Mouse (Mus musculus) midbrain, embryonic 10.5 days (tissue): ENCODE results near the gene Noxred1. TPM values are rescaled to one million over a fixed set of nuclear protein-coding genes. Genes with fewer than 3 reads are reported as not detected.
"Not testable (repeated sequence)": the region's sequence is repeated elsewhere in the genome, so short reads cannot be mapped to it uniquely, and the experiment has no call there.

Source experiments
- DNase-seq: peaks from one replicate; pipeline ENCODE4 v3.0.0-alpha.2; 2017; ENCODE audit warnings: low spot score
- H3K27ac ChIP-seq: fragments of 300-500 bp; sonication (generic); replicated peaks from 2 replicates; pipeline ENCODE4 v1.5.1; 2016; ENCODE audit warnings: mild to moderate bottlenecking
- H3K27me3 ChIP-seq: fragments of 300-500 bp; sonication (generic); 2 replicates; pipeline ENCODE4 v1.6.1; 2016; ENCODE audit warnings: low read depth, mild to moderate bottlenecking; ENCODE audit not compliant: poor library complexity, severe bottlenecking
- H3K36me3 ChIP-seq: fragments of 300-500 bp; sonication (generic); 2 replicates; pipeline ENCODE4 v1.6.1; 2016; ENCODE audit warnings: mild to moderate bottlenecking, moderate library complexity
- H3K4me1 ChIP-seq: fragments of 300-500 bp; sonication (generic); 2 replicates; pipeline ENCODE4 v1.6.1; 2016
- H3K4me3 ChIP-seq: fragments of 300-500 bp; sonication (generic); 2 replicates; pipeline ENCODE4 v1.5.1; 2016; ENCODE audit warnings: mild to moderate bottlenecking, moderate library complexity
- H3K9me3 ChIP-seq: fragments of 300-500 bp; sonication (generic); replicated peaks from 2 replicates; pipeline ENCODE4 v1.6.1; 2016; ENCODE audit warnings: mild to moderate bottlenecking
- WGBS: fragments of 180-500 bp; shearing (Covaris S2); methylation state at CpG from one replicate; pipeline ENCODE4 v1.1.7; 2016; 5-methylcytosine and 5-hydroxymethylcytosine counted together
- polyA plus RNA-seq: library from polyadenylated mRNA; unstranded; fragments of >200 nt; fragmentation: Nextera tagmentation; extraction: Ambion mirVana; gene quantifications from 2 replicates; pipeline ENCODE4 v1.2.1, GENCODE M21; 2016

Noxred1 gene
- polyA plus RNA-seq, 1 experiment from 2014 or later: 0.83 TPM

DNA sequence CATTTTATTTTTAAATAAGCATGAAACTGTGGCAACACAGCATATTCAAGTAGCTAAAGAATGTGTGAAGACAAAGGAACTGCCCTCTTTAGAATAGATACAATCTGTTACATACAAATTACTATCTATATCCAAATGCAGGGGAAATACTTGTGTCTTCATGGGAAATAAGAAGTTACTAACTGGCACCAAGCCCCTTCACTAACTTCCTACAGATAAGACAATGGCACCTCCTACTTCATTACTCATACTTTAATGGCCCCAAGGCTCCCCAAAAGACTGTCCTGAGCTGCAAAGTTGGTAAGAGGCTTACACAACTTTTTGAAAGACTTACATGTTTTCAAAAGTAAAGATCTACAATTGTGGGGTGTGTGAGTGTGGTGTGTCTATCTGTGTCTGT is 20.9 kb downstream of the Noxred1 start:
- Histone ChIP-seq H3K4me1 (peaks cover 8% of the 10 kb centered on the region), H3K9me3 (no peaks in the 10 kb centered on the region), H3K27me3 (no peaks in the 10 kb centered on the region), H3K27ac (no peak overlapping the region), H3K36me3 (no peaks in the 10 kb centered on the region), H3K4me3 (no peak overlapping the region)
- DNase-seq: no peak

DNA sequence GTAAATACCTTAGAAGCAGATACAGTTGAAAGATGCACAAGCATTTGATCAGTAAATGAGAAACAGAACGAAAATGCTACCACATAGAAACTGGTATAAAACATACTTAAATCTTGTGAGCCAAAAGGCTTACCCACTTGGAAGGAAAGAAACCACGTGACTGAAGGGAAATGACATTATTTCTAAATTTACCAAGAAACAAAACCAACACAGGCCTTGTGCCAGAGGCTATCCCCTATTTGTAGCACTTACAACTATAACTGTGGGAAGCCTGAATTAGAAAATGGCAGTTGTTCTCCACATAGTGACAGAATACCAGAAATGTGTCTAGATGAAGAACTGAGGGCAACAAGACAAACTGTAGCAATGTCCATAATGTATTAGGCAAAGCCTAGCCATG is 22.5 kb downstream of the Noxred1 start:
- DNase-seq: no peak
- no peaks in the 10 kb centered on the region for H3K9me3 ChIP-seq
- no peak overlapping the region for H3K27ac ChIP-seq
- no peak overlapping the region for H3K4me3 ChIP-seq
- peaks cover 8% of the 10 kb centered on the region for H3K4me1 ChIP-seq
- H3K27me3 ChIP-seq: no peaks in the 10 kb centered on the region
- no peaks in the 10 kb centered on the region for H3K36me3 ChIP-seq
- WGBS: 75% methylated on average over 2 of the region's 2 CpGs

DNA sequence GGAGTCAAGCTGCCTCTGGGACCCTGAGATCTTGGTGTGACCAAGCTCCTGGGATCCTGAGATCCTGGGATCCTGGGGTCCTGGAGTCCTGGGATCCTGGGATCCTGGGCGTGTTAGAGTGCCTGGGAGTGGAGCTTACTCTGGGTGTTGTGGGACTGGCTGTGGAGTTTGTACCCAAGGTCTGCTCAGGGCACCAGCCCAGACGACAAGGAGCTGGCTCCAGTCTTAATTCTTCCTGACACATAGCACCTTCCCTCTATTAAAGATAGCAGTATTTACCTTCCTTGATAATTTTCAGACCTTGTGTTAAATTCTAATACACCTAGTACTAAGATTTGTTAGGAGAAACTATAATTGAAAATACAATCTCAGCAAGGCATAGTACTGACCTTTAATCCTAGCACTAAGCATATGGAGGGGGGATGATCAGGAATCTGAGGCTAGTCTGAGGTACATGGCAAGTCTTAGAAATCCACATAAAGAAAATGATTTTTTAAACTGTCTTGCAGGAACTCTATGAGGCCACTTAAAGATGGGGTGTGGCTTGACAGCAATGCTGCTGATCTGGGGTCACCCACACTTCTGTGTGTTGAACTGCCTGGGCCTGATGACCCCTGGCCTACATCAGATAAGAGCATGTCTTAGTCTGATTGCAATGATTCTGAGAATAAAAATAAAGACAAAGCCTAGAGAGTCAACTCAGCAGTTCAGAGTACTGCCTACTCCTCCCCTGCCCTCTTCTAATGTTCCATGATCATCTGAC is 25.5 kb downstream of the Noxred1 start:
- Histone ChIP-seq H3K4me3 (no peak overlapping the region), H3K36me3 (no peaks in the 10 kb centered on the region), H3K4me1 (peaks cover 2% of the 10 kb centered on the region; the same call in 1 of the 2 replicates), H3K27me3 (no peaks in the 10 kb centered on the region), H3K9me3 (no peaks in the 10 kb centered on the region), H3K27ac (no peak overlapping the region)
- 68% methylated on average over 2 of the region's 2 CpGs for WGBS
- no peak for DNase-seq

DNA sequence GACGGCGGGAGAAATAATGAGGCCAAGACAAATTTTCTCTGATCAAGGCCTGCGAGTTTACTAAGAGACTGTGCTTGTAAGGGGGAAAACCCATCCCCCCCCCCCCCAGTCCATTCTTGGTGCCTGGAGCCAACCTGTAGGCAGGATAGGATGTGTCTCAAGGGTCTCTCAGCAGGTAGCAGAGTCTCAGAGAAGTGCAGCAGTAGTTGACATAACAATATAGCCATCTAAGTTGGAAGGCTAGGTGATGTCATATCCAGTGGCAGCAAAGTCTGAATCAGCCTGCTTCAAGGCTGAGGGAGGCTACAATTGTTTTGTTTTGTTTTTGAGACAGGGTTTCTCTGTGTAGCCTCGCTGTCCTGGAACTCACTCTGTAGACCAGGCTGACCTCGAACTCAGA is 32.7 kb downstream of the Noxred1 start:
- not testable (repeated sequence) for H3K4me3 ChIP-seq, H3K9me3 ChIP-seq, H3K36me3 ChIP-seq, H3K27ac ChIP-seq, DNase-seq, H3K27me3 ChIP-seq, H3K4me1 ChIP-seq
- 93% methylated on average over 5 of the region's 5 CpGs for WGBS

DNA sequence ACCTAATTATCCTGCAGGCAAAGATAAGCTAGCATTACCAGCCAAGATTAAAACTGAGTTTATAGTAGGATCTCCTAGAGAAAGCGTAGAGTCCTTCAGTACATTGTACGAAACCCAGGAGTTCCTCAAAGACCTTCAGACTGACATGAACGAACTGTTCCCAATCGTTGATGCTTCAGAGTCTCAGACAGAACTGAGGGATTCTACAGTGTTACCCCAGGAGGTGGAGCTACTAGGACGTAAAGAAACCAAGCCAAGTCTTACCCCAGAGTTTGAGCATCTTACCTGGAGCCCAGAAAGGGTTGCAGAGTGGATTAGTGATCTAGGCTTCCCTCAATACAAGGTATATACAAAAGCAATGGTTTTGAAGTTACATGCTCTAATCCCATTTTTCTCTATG is 36.8 kb downstream of the Noxred1 start:
- peaks cover 13% of the 10 kb centered on the region; the same call in 1 of the 2 replicates for H3K27me3 ChIP-seq
- peaks cover 19% of the 10 kb centered on the region for H3K4me1 ChIP-seq
- no peaks in the 10 kb centered on the region for H3K36me3 ChIP-seq
- H3K9me3 ChIP-seq: no peaks in the 10 kb centered on the region
- DNase-seq: no peak
- WGBS: 71% methylated on average over 5 of the region's 5 CpGs
- H3K27ac ChIP-seq: no peak overlapping the region
- no peak overlapping the region for H3K4me3 ChIP-seq

DNA sequence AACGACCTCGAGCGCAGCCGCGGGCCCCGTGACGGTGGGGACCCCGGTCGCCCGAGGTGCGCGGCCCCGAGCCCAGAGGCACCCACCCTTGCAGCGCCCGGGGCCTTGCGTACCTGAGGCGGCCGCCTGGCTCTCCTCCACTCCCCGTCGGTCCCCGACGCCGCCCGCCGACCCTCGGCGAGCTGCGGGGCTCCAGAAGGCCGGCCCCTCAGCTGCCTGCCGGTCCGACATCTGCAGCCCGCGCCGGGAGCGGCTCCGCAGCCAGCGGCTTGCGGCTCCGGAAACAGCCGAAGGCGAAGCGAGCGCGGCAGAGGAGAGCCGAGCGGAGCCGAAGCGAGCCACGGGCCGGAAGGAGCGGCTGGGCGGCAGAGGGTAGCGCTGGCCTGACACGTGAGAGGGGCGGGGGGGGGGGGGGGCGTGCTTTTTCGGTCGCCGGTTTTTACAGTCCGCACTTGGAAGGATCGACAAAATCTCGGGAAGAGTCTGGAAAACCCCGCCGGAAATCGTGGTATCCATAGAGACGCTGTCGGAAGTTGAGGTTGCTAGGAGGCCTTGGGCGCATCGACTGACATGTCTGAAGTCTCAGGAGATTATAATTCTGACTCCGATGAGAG is 38.5 kb downstream of the Noxred1 start, which contains the start of gene Tmed8:
Gene Tmed8, minus strand, starts transcription at position 482 of the 614 bp plus-strand sequence.
- H3K36me3 ChIP-seq: no peaks in the 10 kb centered on the region
- peak; percentile 87 for DNase-seq
- peaks cover 13% of the 10 kb centered on the region; the same call in 1 of the 2 replicates for H3K27me3 ChIP-seq
- H3K27ac ChIP-seq: peak within 1 kb of the TSS; percentile 92
- no peaks in the 10 kb centered on the region for H3K9me3 ChIP-seq
- WGBS: under 1% methylated on average over 70 of the region's 70 CpGs
- peak within 1 kb of the TSS; percentile 90 for H3K4me3 ChIP-seq
- H3K4me1 ChIP-seq: peaks cover 19% of the 10 kb centered on the region

DNA sequence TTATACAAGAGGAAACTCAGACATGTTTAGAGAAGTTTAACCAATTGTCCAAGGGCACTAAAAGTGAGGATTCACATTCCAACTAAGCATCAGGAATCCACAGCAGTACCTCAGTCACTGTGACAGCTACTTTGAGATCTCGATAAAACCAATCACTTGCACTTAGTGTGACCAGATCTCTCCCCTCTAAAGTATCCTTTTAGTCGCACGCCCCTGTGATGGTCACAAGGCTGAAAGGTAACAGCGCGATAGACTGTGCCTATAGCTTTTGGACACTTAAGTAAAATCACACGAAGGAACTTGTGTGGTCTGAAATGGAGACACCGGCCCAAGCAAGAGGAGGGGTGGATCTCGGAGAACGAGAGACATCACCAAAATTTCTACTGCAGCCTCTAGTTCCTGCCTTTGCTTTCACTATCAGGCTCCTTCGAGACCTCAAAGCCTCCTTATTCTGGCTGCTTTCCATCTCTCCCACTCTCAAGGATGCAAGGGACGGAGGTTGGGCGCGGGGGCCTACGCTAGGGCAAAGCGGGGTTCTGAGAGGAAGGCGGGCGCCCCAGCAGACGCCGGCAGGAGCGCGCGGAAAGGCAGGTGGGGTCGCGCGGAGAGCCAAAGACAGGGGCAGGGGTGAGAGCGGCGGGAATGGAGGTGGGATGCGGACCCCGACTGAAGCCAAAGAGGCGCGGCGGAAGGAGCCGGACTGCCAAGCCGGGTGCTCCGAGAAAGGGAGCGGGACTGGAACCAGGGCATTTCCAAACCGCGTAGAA is 39.1 kb downstream of the Noxred1 start, which contains the start of gene Samd15:
Gene Samd15, plus strand, starts transcription at position 518 of the 767 bp plus-strand sequence.
- H3K27me3 ChIP-seq: peaks cover 13% of the 10 kb centered on the region; the same call in 1 of the 2 replicates
- no peaks in the 10 kb centered on the region for H3K36me3 ChIP-seq
- H3K9me3 ChIP-seq: no peaks in the 10 kb centered on the region
- H3K4me3 ChIP-seq: peak within 1 kb of the TSS; percentile 90
- WGBS: 1% methylated on average over 38 of the region's 38 CpGs
- peaks cover 19% of the 10 kb centered on the region for H3K4me1 ChIP-seq
- DNase-seq: peak; percentile 59
- H3K27ac ChIP-seq: peak within 1 kb of the TSS; percentile 92

DNA sequence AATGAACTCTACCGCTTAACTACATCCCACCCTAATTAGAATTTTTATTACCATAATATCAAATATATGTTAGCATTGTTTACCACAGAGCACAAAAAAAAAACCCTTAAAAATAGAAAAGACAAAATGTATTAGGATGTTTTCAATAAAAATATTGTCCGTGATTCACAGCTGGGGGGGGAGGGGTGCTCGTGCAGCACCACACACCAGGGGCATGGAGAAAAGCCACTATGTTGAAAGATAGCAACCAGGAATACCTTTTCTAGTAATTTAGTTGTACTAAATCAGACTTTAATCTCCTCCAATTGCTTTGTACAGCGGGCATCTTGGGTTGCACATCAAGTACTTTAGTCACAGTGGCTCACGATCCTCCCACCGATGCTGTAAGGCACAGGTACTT is 39.7 kb downstream of the Noxred1 start:
- Histone ChIP-seq H3K4me3 (peak overlapping the region; percentile 90), H3K4me1 (peaks cover 19% of the 10 kb centered on the region), H3K9me3 (no peaks in the 10 kb centered on the region), H3K27me3 (peaks cover 13% of the 10 kb centered on the region; the same call in 1 of the 2 replicates), H3K36me3 (no peaks in the 10 kb centered on the region), H3K27ac (no peak overlapping the region; the same call in 1 of the 2 replicates)
- WGBS: 58% methylated on average over 6 of the region's 6 CpGs
- DNase-seq: no peak

DNA sequence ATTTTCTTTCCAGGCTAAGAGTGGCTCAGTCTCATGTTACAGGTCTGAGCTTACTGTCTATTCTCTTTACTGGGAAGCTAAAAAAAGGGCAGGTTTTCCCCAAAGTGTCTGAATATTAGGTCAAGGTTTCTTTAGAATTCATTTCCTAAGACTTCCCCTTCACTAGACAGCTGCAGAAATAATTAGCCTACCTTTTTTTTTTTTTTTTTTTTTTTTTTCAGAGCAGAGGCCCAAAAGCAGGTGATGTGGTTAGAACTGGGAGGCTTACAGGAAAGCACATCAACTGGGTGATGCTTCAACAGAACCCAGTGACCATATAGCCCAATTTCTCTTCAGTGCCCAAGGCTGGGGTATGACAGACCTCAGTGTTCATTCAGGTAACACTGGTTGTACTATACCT is 42.2 kb downstream of the Noxred1 start:
- Histone ChIP-seq H3K27ac (no peak overlapping the region), H3K4me1 (peaks cover 22% of the 10 kb centered on the region), H3K36me3 (no peaks in the 10 kb centered on the region), H3K27me3 (peaks cover 10% of the 10 kb centered on the region; the same call in 1 of the 2 replicates), H3K4me3 (no peak overlapping the region), H3K9me3 (no peaks in the 10 kb centered on the region)
- DNase-seq: no peak

DNA sequence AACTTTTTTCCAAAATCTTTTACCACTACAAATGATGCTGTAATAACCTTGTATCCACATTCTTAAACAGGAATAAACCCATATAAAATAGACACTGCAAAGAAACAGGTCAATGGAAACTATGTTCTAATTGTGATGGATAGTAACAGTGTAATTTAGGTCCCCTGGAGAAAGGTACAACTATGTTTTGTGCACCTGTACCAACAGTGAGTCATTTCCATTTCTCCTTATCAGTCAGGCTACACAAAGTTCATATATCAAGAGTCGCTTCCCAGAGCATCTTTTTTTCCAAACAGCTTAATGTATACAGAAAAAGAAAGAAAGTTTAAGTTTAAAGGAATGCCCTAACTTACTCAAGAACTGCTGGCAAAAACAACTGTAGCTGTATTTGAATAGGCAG is 43.5 kb downstream of the Noxred1 start:
- Histone ChIP-seq H3K9me3 (no peaks in the 10 kb centered on the region), H3K27me3 (no peaks in the 10 kb centered on the region), H3K36me3 (no peaks in the 10 kb centered on the region), H3K4me1 (peaks cover 22% of the 10 kb centered on the region), H3K4me3 (no peak overlapping the region), H3K27ac (no peak overlapping the region)
- DNase-seq: no peak
- 89% methylated on average over 1 of the region's 1 CpGs for WGBS

DNA sequence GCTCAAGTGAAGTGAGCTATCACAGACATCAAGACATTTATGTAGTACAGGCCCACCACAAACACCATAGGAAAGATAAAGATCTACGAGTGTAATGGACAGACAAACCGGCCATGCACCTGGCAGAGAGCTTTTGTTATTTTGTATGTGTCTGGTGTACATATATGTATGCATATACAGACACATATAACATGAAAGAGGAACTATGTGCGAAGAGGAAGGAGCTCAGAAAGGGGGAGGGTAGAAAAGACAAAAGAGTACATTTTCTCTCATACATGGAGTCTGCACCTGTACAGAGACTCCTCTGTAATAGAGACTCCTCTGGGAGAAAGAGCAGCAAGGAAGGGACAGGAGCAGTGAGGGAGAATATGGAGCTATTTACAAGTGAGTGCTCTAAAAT is 45.5 kb downstream of the Noxred1 start:
- 92% methylated on average over 3 of the region's 3 CpGs for WGBS
- DNase-seq: no peak
- no peak overlapping the region for H3K27ac ChIP-seq
- no peak overlapping the region for H3K4me3 ChIP-seq
- H3K36me3 ChIP-seq: no peaks in the 10 kb centered on the region
- no peaks in the 10 kb centered on the region for H3K9me3 ChIP-seq
- peaks cover 8% of the 10 kb centered on the region for H3K4me1 ChIP-seq
- H3K27me3 ChIP-seq: no peaks in the 10 kb centered on the region

DNA sequence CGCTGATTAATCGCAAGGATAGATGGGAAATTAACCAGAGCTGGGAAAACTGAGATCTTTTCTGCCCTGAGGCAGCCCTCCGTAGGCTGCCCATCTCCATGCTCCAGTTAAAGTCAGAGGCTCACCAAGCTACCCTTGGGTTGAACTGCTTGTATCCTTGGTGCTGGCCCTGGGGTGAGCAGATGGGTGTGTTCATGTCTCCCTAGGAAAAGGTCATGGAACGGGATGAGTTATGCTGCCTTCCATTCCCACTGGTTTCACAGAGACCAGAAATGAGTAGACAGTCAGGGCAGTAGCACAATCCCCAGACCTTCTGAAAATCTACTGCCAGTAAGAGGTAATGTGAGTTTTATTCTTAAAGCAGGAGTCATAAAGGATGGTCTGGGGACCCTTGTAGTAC is 60.9 kb downstream of the Noxred1 start:
- H3K27me3 ChIP-seq: no peaks in the 10 kb centered on the region
- no peak overlapping the region for H3K27ac ChIP-seq
- WGBS: 95% methylated on average over 4 of the region's 4 CpGs
- H3K4me3 ChIP-seq: no peak overlapping the region
- no peaks in the 10 kb centered on the region for H3K9me3 ChIP-seq
- peaks cover 25% of the 10 kb centered on the region for H3K36me3 ChIP-seq
- DNase-seq: no peak
- no peaks in the 10 kb centered on the region for H3K4me1 ChIP-seq
